Mouse (Mus musculus) megakaryocyte progenitor cell, adult 5-6 weeks (primary cell): ENCODE measurements around the gene Aifm2. TPM values are rescaled to one million over a fixed set of nuclear protein-coding genes. Genes with fewer than 3 reads are reported as not detected.

Experiments
- ATAC-seq: replicated peaks from 2 replicates; pipeline ENCODE4 v1.8.0; 2016; ENCODE audit warnings: mild to moderate bottlenecking, moderate TSS enrichment, inconsistent platforms; ENCODE audit not compliant: poor library complexity
- total RNA-seq, 2 experiments: library from RNA; stranded (forward) in 1 of 2; stranded (reverse) in 1 of 2; fragments of 157-497, 149-512 nt in 1 of 2; fragments of 200-1000 nt in 1 of 2; gene quantifications; 2 replicates each; pipeline versions ENCODE4 v1.2.3 to v1.2.4; 2015 to 2017

Gene Aifm2
- total RNA-seq (2015), result 1.2 and 1.3 TPM in 2 replicates
- 3.7 and 4.4 TPM in 2 replicates for total RNA-seq (2017)

- peak; percentile 77 for ATAC-seq
Observed at GRCm38 (mm10) chr10:61714771-61715461, at the start of gene Aifm2. Gene Aifm2, plus strand, starts transcription at chr10:61715263.

- peak; percentile 86 for ATAC-seq
Observed at GRCm38 (mm10) chr10:61665651-61666050, 49.4 kb upstream of the Aifm2 start.

GRCm38 (mm10) chr10:61669289-61669688, 45.8 kb upstream of the Aifm2 start:
- no peak for ATAC-seq

DNA sequence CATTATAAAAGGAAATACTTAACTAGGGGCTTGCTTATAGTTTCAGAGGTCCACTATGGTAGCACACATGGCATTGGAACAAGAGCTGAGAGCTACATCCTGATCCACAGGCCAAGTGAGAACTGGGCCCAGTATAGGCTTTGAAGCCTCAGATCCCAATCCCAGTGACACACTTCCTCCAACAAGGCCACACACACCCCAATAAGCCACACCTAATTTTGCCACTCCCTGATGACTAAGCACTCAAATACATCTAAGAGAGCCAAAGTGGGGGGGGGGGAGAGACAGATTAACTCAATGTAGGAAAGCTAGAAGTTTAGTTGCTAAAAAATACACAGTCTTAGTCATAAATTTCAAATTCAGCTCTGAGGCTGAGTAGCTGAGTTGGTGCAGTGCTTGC, 45.2 kb upstream of the Aifm2 start:
- ATAC-seq, result 0 out of 2 replicates have a peak, but pooled peaks have one; percentile 36

GRCm38 (mm10) chr10:61670758-61671157, 44.3 kb upstream of the Aifm2 start:
- peak; percentile 64 for ATAC-seq

DNA sequence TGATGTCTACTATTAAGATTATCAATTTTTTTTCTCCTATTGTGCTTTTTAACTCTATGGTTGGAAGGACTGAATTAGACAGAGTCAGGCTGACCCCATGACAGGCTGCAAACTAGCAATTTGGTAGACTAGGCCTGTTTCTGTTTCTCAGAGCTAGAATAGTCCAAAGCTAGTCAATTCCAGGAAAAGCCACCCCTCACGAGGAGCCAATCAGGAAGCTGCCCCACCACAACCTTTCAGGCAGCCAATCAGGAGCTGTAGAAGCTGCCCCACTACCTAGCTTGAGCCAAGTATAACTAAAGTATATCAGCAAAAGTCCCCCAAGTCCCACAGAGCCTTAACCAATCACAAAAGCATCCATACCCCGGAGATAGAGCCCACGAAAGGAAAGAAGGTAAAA, 39.1 kb upstream of the Aifm2 start:
- ATAC-seq, result peak; percentile 35

DNA sequence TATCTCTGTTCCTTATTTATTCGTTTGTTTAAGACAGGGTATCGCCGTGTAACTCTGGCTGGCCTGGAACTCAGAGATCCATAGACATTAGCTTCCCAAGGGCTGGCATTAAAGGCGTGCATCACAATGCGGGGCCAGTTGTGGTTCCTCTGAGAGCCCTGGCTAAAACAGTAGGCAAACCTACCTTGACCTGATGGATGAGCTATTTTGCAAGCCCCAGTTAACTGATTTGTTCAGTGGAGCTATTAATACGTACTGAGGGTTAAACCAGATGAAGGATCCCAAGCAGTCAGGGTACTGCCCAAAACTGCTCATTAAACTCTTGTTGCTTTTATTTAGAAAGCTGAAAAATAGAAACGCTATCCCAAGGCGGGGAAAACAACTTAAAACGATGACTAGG, 35.5 kb upstream of the Aifm2 start:
- no peak for ATAC-seq

- ATAC-seq, result peak; percentile 98
Observed at GRCm38 (mm10) chr10:61680015-61680913, 34.8 kb upstream of the Aifm2 start, which contains the start of gene Sar1a. Gene Sar1a, plus strand, starts transcription at chr10:61680299.

GRCm38 (mm10) chr10:61689405-61689804, 25.7 kb upstream of the Aifm2 start:
- ATAC-seq, result no peak

DNA sequence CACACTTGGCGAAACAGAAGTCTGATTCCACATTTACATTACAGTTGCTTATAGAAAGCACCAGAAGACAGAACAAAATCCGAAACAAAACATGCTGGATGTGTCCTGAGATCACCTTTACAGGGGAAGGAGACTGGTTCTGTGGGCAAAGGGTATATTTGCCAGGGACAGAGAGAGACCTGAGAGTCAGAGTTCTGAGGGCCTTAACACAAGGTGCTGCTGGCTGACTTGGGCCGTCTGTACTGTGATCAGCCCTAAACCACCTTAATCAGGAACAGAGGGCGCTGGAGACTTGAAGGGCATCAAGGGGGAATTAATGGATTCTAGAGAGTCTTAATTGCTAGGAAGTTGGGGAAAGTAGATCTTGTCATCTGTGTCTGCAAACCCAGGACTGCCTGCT, 21.5 kb upstream of the Aifm2 start:
- ATAC-seq, result no peak

DNA sequence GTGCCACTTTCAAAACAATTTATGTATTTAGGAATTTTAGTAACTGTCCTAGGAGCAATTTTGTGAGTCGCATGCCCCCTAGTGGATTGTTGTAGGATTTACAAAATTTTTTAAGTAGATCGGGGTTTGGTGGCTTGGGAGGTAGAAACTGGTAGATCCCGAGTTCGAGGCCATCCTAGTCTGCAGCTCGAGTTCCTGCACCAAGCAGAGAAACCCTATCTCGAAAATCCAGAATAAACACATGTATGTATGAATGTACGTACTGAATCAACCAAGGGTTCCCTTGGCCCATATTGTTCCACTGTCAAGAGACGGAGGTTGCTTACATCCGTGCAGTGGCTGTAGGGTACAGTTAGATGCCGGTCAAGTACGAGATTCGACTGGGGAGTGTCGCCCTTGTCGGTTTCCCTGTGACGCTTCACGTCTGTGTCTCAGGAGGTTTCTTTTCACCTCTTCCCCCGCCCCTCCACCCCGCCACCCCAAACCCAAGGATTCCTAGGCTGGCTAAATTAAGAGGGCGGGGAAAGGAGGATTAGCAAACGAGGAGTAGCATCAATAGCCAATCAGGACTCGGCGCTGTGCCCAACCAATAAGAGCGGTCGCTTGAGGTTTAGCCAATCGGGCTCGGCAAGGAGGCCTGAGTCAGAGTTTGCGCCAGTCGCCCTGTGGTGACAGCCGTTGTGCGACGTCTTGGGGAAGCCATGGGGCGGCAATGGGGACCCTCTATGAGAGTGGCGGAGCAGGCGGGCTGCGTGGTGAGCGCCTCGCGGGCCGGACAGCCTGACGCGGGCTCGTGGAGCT, 20.0 kb upstream of the Aifm2 start, which contains the start of gene Tysnd1:
Gene Tysnd1, plus strand, starts transcription at position 645 of the 801 bp plus-strand sequence.
- peak; percentile 97 for ATAC-seq

DNA sequence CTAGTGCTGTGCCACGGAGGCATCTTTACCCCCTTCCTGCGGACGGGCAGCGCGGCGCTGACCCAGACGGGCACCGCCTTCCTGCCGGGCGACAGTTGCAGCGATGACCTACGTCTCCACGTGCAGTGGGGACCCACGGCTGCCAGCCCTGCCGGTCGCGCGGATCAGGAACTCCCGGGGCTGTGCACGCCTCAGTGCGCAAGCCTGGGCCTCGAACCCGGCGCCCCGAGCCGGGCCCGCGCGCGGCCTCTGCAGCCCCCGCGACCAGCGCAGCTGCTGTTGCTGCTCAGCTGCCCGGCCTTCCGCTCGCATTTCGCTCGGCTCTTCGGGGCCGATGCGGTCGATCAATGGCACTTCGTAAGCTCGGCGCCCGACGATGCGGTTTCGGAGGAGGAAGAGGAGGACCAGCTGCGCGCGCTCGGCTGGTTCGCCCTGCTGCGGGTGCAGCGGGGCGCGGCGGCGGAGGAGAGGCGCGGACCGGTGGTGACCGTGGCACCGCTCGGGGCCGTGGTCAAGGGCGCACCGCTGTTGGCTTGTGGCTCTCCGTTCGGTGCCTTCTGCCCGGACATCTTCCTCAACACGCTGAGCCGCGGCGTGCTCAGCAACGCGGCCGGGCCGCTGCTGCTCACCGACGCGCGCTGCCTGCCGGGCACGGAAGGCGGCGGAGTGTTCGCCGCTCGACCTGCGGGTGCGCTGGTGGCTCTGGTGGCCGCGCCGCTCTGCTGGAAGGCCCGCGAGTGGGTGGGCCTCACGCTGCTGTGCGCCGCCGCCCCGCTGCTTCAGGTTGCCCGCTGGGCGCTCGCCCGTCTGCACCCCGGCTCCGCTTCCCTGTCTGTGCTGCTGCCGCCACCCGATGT, 19.1 kb upstream of the Aifm2 start:
- peak; percentile 13; the same call in 1 of the 2 replicates for ATAC-seq

DNA sequence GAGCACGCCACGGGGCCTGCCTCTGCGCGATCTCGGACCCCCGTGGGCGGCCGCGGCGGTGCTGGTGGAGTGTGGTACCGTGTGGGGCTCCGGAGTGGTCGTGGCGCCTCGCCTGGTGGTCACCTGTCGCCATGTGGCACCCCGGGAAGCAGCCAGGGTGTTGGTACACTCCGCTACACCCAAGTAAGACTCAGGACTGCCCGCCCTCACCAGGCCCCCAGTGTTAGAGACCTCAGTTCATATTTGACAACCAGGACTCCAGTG, 18.6 kb upstream of the Aifm2 start:
- ATAC-seq, result no peak

- no peak for ATAC-seq
Observed at GRCm38 (mm10) chr10:61697028-61697427, 18.0 kb upstream of the Aifm2 start.

DNA sequence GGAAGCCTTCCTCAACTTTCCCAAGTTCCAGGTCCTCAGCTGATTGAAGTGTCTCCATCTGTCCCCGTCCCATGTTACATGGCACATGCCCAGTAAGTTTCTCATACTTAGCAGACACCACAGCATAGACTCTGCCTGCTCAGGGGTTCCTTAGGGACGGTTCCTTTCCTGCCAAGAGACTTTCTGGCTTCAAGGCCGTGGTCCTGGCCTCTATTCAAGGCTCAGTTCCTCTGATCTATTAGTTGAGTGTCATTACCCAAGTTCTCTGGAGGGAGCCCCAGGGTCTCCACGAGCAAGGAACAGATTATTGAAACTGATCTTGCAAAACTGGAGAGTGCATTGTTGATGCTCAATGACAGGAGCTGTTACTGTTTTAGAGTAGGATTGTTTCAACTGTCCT, 10.4 kb upstream of the Aifm2 start:
- no peak for ATAC-seq

- ATAC-seq, result no peak
Observed at GRCm38 (mm10) chr10:61706412-61707375, 8.4 kb upstream of the Aifm2 start.

GRCm38 (mm10) chr10:61713601-61714000, 1.5 kb upstream of the Aifm2 start:
- no peak for ATAC-seq

DNA sequence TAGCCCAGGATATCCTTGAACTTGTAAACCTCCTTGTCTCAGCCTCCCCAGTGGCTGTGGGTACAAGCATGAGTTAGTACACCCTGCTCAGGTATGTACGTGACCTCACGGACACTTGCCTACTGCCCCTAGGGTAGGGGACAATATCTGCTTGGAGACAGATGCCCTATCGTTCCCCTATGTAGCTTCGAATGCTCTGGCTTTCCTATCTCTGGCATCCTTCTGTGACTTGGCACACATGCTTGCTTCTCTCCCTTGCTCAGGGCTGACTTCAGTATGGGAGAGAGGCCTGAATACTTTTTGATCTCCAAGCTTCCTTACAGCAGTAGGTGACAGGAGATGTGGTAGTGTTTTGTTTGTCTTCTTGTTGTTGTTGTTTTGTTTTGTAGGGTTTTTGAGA, 917 bp upstream of the Aifm2 start:
- ATAC-seq, result peak; percentile 59

DNA sequence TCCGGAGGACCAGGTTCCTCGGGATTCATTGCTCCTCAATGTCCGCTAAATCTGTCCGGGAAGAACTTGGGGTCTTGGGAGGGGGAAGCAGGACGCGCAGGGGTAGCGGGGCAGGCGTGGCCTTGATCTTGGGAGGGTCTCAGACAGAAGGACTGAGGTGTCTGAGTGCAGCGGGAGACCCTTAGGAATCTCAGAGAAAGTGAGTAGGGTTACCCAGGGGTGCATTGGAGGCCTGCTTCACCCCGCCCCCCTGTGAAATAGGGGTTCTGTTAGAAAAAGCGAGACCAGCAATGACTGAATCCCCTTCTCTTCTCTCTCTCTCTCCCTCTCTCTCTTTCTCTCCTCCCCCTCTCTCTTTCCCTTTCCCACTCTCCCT, 387 bp downstream of the Aifm2 start:
- no peak for ATAC-seq
